Mouse (Mus musculus) heart, postnatal 0 days (tissue): Measurements from ENCODE around the gene Gm42791.

Experiments
- CTCF ChIP-seq: IDR thresholded peaks from 2 replicates; pipeline ENCODE4 v1.5.1; 2016; ENCODE audit warnings: antibody characterized with exemption, control low read depth, low read depth
- EP300 ChIP-seq: IDR thresholded peaks from 2 replicates; pipeline ENCODE4 v1.6.1; 2016; ENCODE audit warnings: antibody characterized with exemption, low read depth

GRCm38 (mm10) chr5:148984961-148985360 is 10.0 kb downstream of the Gm42791 start:
- TF ChIP-seq CTCF, result no peak
- TF ChIP-seq EP300, result no peak
